Mouse (Mus musculus): ENCODE results near the gene Prdx3. TPM values are rescaled to one million over a fixed set of nuclear protein-coding genes. Genes with fewer than 3 reads are reported as not detected.
A peak's percentile ranks its signal among the peaks of the same experiment; 100 is the strongest.

Prdx3 gene
- polyA plus RNA-seq (2012; rRNA removed), result 164 and 183 TPM in 2 replicates

- peak; percentile 58 for DNase-seq (ENCODE audit: low read depth)
Observed at GRCm38 (mm10) chr19:60874064-60874694, at the start of gene Prdx3. Gene Prdx3 (minus strand): TSS chr19:60874556.

GRCm38 (mm10) chr19:60916869-60917570 is 42.7 kb upstream of the Prdx3 start:
- no peak for DNase-seq (ENCODE audit: low read depth)

GRCm38 (mm10) chr19:60915862-60916261 is 41.5 kb upstream of the Prdx3 start:
- DNase-seq (ENCODE audit: low read depth), result no peak

GRCm38 (mm10) chr19:60915236-60915635 is 40.9 kb upstream of the Prdx3 start:
- no peak for DNase-seq (ENCODE audit: low read depth)

GRCm38 (mm10) chr19:60911653-60912052 is 37.3 kb upstream of the Prdx3 start:
- DNase-seq (ENCODE audit: low read depth), result no peak

- no peak for DNase-seq (ENCODE audit: low read depth)
Observed at GRCm38 (mm10) chr19:60910304-60910703, 35.9 kb upstream of the Prdx3 start.

GRCm38 (mm10) chr19:60905477-60905876 is 31.1 kb upstream of the Prdx3 start:
- DNase-seq (ENCODE audit: low read depth), result no peak

GRCm38 (mm10) chr19:60903971-60904370 is 29.6 kb upstream of the Prdx3 start:
- DNase-seq (ENCODE audit: low read depth), result no peak

- DNase-seq (ENCODE audit: low read depth), result no peak
Observed at GRCm38 (mm10) chr19:60903139-60903538, 28.8 kb upstream of the Prdx3 start.

GRCm38 (mm10) chr19:60895251-60895880 is 21.0 kb upstream of the Prdx3 start:
- DNase-seq (ENCODE audit: low read depth), result no peak

- DNase-seq (ENCODE audit: low read depth), result no peak
Observed at GRCm38 (mm10) chr19:60891934-60892547, 17.7 kb upstream of the Prdx3 start.

- DNase-seq (ENCODE audit: low read depth), result no peak
Observed at GRCm38 (mm10) chr19:60891123-60891470, 16.7 kb upstream of the Prdx3 start.

- no peak for DNase-seq (ENCODE audit: low read depth)
Observed at GRCm38 (mm10) chr19:60890391-60891122, 16.2 kb upstream of the Prdx3 start.

GRCm38 (mm10) chr19:60889714-60890315 is 15.5 kb upstream of the Prdx3 start, which contains the start of gene Grk5:
Gene Grk5 (plus strand): TSS chr19:60889749.
- peak; percentile 34 for DNase-seq (ENCODE audit: low read depth)

- DNase-seq (ENCODE audit: low read depth), result peak; percentile 22
Observed at GRCm38 (mm10) chr19:60889101-60889713, 14.9 kb upstream of the Prdx3 start.

GRCm38 (mm10) chr19:60887637-60888036 is 13.3 kb upstream of the Prdx3 start:
- DNase-seq (ENCODE audit: low read depth), result no peak

- no peak for DNase-seq (ENCODE audit: low read depth)
Observed at GRCm38 (mm10) chr19:60883129-60883528, 8.8 kb upstream of the Prdx3 start.

GRCm38 (mm10) chr19:60873501-60873900 is 855 bp downstream of the Prdx3 start:
- no peak for DNase-seq (ENCODE audit: low read depth)

- no peak for DNase-seq (ENCODE audit: low read depth)
Observed at GRCm38 (mm10) chr19:60872272-60872671, 2.1 kb downstream of the Prdx3 start.

- no peak for DNase-seq (ENCODE audit: low read depth)
Observed at GRCm38 (mm10) chr19:60871366-60871765, 3.0 kb downstream of the Prdx3 start.

- DNase-seq (ENCODE audit: low read depth), result no peak
Observed at GRCm38 (mm10) chr19:60870489-60870888, 3.9 kb downstream of the Prdx3 start.

Data from gonadal fat pad, adult 2 months (tissue).